Mouse (Mus musculus) forebrain, embryonic 13.5 days (tissue): Measurements from ENCODE around the gene Ptpn3. TPM values are rescaled to one million over a fixed set of nuclear protein-coding genes. Genes with fewer than 3 reads are reported as not detected.

Experiments
- ATAC-seq: fragments of 200-750 bp; cut with Nextera tagmentation; 2 replicates; pipeline ENCODE4 v1.8.0; 2017
- H3K27ac ChIP-seq: fragments of 300-500 bp; sonication (generic); 2 replicates; pipeline ENCODE4 v1.5.1; 2015; ENCODE audit warnings: inconsistent platforms, mild to moderate bottlenecking, moderate library complexity
- H3K27me3 ChIP-seq: fragments of 300-500 bp; sonication (generic); 2 replicates; pipeline ENCODE4 v1.6.1; 2015; ENCODE audit warnings: mild to moderate bottlenecking, inconsistent platforms
- H3K36me3 ChIP-seq: fragments of 300-500 bp; sonication (generic); 2 replicates; pipeline ENCODE4 v1.6.1; 2015; ENCODE audit warnings: mild to moderate bottlenecking, inconsistent platforms; ENCODE audit not compliant: poor library complexity, severe bottlenecking
- H3K4me1 ChIP-seq: fragments of 300-500 bp; sonication (generic); 2 replicates; pipeline ENCODE4 v1.6.1; 2015; ENCODE audit warnings: inconsistent platforms
- H3K4me2 ChIP-seq: fragments of 300-500 bp; sonication (generic); 2 replicates; pipeline ENCODE4 v1.6.1; 2015; ENCODE audit warnings: inconsistent platforms, mild to moderate bottlenecking, moderate library complexity
- H3K4me3 ChIP-seq: fragments of 300-500 bp; sonication (generic); 2 replicates; pipeline ENCODE4 v1.5.1; 2015; ENCODE audit warnings: mild to moderate bottlenecking, inconsistent platforms
- H3K9ac ChIP-seq: fragments of 300-500 bp; sonication (generic); 2 replicates; pipeline ENCODE4 v1.6.1; 2015; ENCODE audit warnings: mild to moderate bottlenecking, inconsistent platforms
- H3K9me3 ChIP-seq: fragments of 300-500 bp; sonication (generic); replicated peaks from 2 replicates; pipeline ENCODE4 v1.6.1; 2016; ENCODE audit warnings: inconsistent platforms
- WGBS: fragments of 180-500 bp; shearing (Covaris S2); methylation state at CpG from one replicate; pipeline ENCODE4 v1.1.7; 2015; 5-methylcytosine and 5-hydroxymethylcytosine counted together
- polyA plus RNA-seq: library from polyadenylated mRNA; unstranded; fragments of >200 nt; fragmentation: Nextera tagmentation; extraction: Ambion mirVana; gene quantifications from 2 replicates; pipeline ENCODE4 v1.2.1, GENCODE M21; 2015

The Ptpn3 gene
- polyA plus RNA-seq, 1 experiment from 2014 or later: 0.63 TPM

GRCm38 (mm10) chr4:57258159-57259035, 43.2 kb downstream of the Ptpn3 start:
- Histone ChIP-seq H3K27ac (no peak overlapping the region), H3K9ac (no peak overlapping the region), H3K36me3 (no peaks in the 10 kb centered on the region), H3K4me2 (no peak overlapping the region), H3K9me3 (no peaks in the 10 kb centered on the region), H3K4me1 (peaks cover 11% of the 10 kb centered on the region), H3K4me3 (no peak overlapping the region), H3K27me3 (no peaks in the 10 kb centered on the region)
- 32% methylated on average over 14 of the region's 14 CpGs for WGBS
- ATAC-seq: 0 out of 2 replicates have a peak, but pooled peaks have one; percentile 27

GRCm38 (mm10) chr4:57257409-57257808, 44.2 kb downstream of the Ptpn3 start:
- Histone ChIP-seq H3K27ac (no peak overlapping the region), H3K4me2 (no peak overlapping the region), H3K36me3 (no peaks in the 10 kb centered on the region), H3K9me3 (no peaks in the 10 kb centered on the region), H3K27me3 (no peaks in the 10 kb centered on the region), H3K9ac (no peak overlapping the region), H3K4me1 (peaks cover 11% of the 10 kb centered on the region), H3K4me3 (no peak overlapping the region)
- no peak for ATAC-seq
- WGBS: 82% methylated on average over 8 of the region's 8 CpGs

GRCm38 (mm10) chr4:57256761-57257160, 44.9 kb downstream of the Ptpn3 start:
- 82% methylated on average over 4 of the region's 4 CpGs for WGBS
- ATAC-seq: no peak
- H3K4me1 ChIP-seq: peaks cover 11% of the 10 kb centered on the region
- H3K9me3 ChIP-seq: no peaks in the 10 kb centered on the region
- H3K4me3 ChIP-seq: no peak overlapping the region
- H3K9ac ChIP-seq: no peak overlapping the region
- H3K36me3 ChIP-seq: no peaks in the 10 kb centered on the region
- no peaks in the 10 kb centered on the region for H3K27me3 ChIP-seq
- no peak overlapping the region for H3K27ac ChIP-seq
- no peak overlapping the region for H3K4me2 ChIP-seq

- Histone ChIP-seq H3K9me3 (no peaks in the 10 kb centered on the region), H3K27ac (no peak overlapping the region), H3K4me2 (no peak overlapping the region), H3K4me3 (no peak overlapping the region), H3K27me3 (no peaks in the 10 kb centered on the region), H3K36me3 (no peaks in the 10 kb centered on the region), H3K4me1 (peaks cover 11% of the 10 kb centered on the region), H3K9ac (no peak overlapping the region)
- 93% methylated on average over 6 of the region's 6 CpGs for WGBS
- ATAC-seq: no peak
These were observed 47.2 kb downstream of the Ptpn3 start for GRCm38 (mm10) chr4:57254412-57254811.

- no peaks in the 10 kb centered on the region for H3K9me3 ChIP-seq
- no peaks in the 10 kb centered on the region for H3K4me1 ChIP-seq
- H3K27ac ChIP-seq: no peak overlapping the region
- H3K4me3 ChIP-seq: no peak overlapping the region
- no peaks in the 10 kb centered on the region for H3K36me3 ChIP-seq
- no peak overlapping the region for H3K9ac ChIP-seq
- no peaks in the 10 kb centered on the region for H3K27me3 ChIP-seq
- ATAC-seq: no peak
- WGBS: 31% methylated on average over 2 of the region's 2 CpGs
- no peak overlapping the region for H3K4me2 ChIP-seq
These were observed 51.0 kb downstream of the Ptpn3 start for GRCm38 (mm10) chr4:57250636-57251035.

- Histone ChIP-seq H3K36me3 (no peaks in the 10 kb centered on the region), H3K4me1 (no peaks in the 10 kb centered on the region), H3K27me3 (no peaks in the 10 kb centered on the region), H3K27ac (no peak overlapping the region), H3K9me3 (no peaks in the 10 kb centered on the region), H3K4me3 (no peak overlapping the region), H3K9ac (no peak overlapping the region), H3K4me2 (no peak overlapping the region)
- 76% methylated on average over 8 of the region's 8 CpGs for WGBS
- no peak for ATAC-seq
These were observed 52.5 kb downstream of the Ptpn3 start for GRCm38 (mm10) chr4:57249108-57249507.

- Histone ChIP-seq H3K4me3 (no peak overlapping the region), H3K36me3 (no peaks in the 10 kb centered on the region), H3K27me3 (no peaks in the 10 kb centered on the region), H3K27ac (no peak overlapping the region), H3K9me3 (no peaks in the 10 kb centered on the region), H3K9ac (no peak overlapping the region), H3K4me1 (0 out of 2 replicates have a peak, but pooled peaks cover 6% of the 10 kb centered on the region), H3K4me2 (no peak overlapping the region)
- WGBS: 89% methylated on average over 10 of the region's 10 CpGs
- ATAC-seq: no peak
These were observed 56.8 kb downstream of the Ptpn3 start for GRCm38 (mm10) chr4:57244874-57245273.

- Histone ChIP-seq H3K27ac (no peak overlapping the region), H3K9ac (no peak overlapping the region), H3K9me3 (no peaks in the 10 kb centered on the region), H3K4me2 (no peak overlapping the region), H3K4me1 (0 out of 2 replicates have a peak, but pooled peaks cover 6% of the 10 kb centered on the region), H3K4me3 (no peak overlapping the region), H3K36me3 (no peaks in the 10 kb centered on the region), H3K27me3 (no peaks in the 10 kb centered on the region)
- 30% methylated on average over 11 of the region's 11 CpGs for WGBS
- no peak for ATAC-seq
These were observed 58.3 kb downstream of the Ptpn3 start for GRCm38 (mm10) chr4:57243312-57243711.

- Histone ChIP-seq H3K9ac (no peak overlapping the region), H3K4me3 (no peak overlapping the region), H3K4me1 (0 out of 2 replicates have a peak, but pooled peaks cover 6% of the 10 kb centered on the region), H3K27me3 (no peaks in the 10 kb centered on the region), H3K4me2 (no peak overlapping the region), H3K36me3 (no peaks in the 10 kb centered on the region), H3K27ac (no peak overlapping the region), H3K9me3 (no peaks in the 10 kb centered on the region)
- no peak for ATAC-seq
- WGBS: 83% methylated on average over 10 of the region's 10 CpGs
These were observed 60.7 kb downstream of the Ptpn3 start for GRCm38 (mm10) chr4:57240934-57241333.

- Histone ChIP-seq H3K36me3 (no peaks in the 10 kb centered on the region), H3K9me3 (no peaks in the 10 kb centered on the region), H3K4me2 (no peak overlapping the region), H3K4me3 (no peak overlapping the region), H3K4me1 (0 out of 2 replicates have a peak, but pooled peaks cover 6% of the 10 kb centered on the region), H3K27ac (no peak overlapping the region), H3K27me3 (no peaks in the 10 kb centered on the region), H3K9ac (no peak overlapping the region)
- no peak for ATAC-seq
- 65% methylated on average over 7 of the region's 7 CpGs for WGBS
These were observed 61.5 kb downstream of the Ptpn3 start for GRCm38 (mm10) chr4:57240100-57240499.

- ATAC-seq: no peak
- Histone ChIP-seq H3K9ac (no peak overlapping the region), H3K4me1 (0 out of 2 replicates have a peak, but pooled peaks cover 6% of the 10 kb centered on the region), H3K4me2 (no peak overlapping the region), H3K36me3 (no peaks in the 10 kb centered on the region), H3K4me3 (no peak overlapping the region), H3K27ac (no peak overlapping the region), H3K9me3 (no peaks in the 10 kb centered on the region), H3K27me3 (no peaks in the 10 kb centered on the region)
- WGBS: 88% methylated on average over 6 of the region's 6 CpGs
These were observed 62.5 kb downstream of the Ptpn3 start for GRCm38 (mm10) chr4:57239112-57239511.

- H3K4me3 ChIP-seq: no peak overlapping the region
- no peaks in the 10 kb centered on the region for H3K9me3 ChIP-seq
- H3K27me3 ChIP-seq: no peaks in the 10 kb centered on the region
- no peak overlapping the region for H3K9ac ChIP-seq
- ATAC-seq: no peak
- H3K36me3 ChIP-seq: no peaks in the 10 kb centered on the region
- H3K4me1 ChIP-seq: 0 out of 2 replicates have a peak, but pooled peaks cover 6% of the 10 kb centered on the region
- 82% methylated on average over 7 of the region's 7 CpGs for WGBS
- H3K4me2 ChIP-seq: no peak overlapping the region
- H3K27ac ChIP-seq: no peak overlapping the region
These were observed 63.5 kb downstream of the Ptpn3 start for GRCm38 (mm10) chr4:57238118-57238517.
